Mouse (Mus musculus): ENCODE results near the gene Srsf2.
A peak's percentile ranks its signal among the peaks of the same experiment; 100 is the strongest.

GRCm38 (mm10) chr11:116852891-116853511 lies at the start of gene Srsf2:
- TF ChIP-seq CTCF (IDR thresholded peaks at IDR 0.05; ENCODE audit: borderline replicate concordance, insufficient read depth, low read length): no peak
- peak; percentile 99 for TF ChIP-seq POLR2A (IDR thresholded peaks at IDR 0.05; ENCODE audit: low read depth, low read length)
